Mouse (Mus musculus): ENCODE data around the gene Lhpp.

The Lhpp gene

GRCm38 (mm10) chr7:132712044-132712708, 101.7 kb downstream of the Lhpp start:
- DNase-seq (ENCODE audit: low spot score), result no peak

GRCm38 (mm10) chr7:132712956-132713355, 102.5 kb downstream of the Lhpp start:
- DNase-seq (ENCODE audit: low spot score), result no peak

GRCm38 (mm10) chr7:132713483-132714126, 103.2 kb downstream of the Lhpp start:
- no peak for DNase-seq (ENCODE audit: low spot score)

GRCm38 (mm10) chr7:132714236-132714923, 103.9 kb downstream of the Lhpp start:
- no peak for DNase-seq (ENCODE audit: low spot score)

- no peak for DNase-seq (ENCODE audit: low spot score)
These were observed 104.8 kb downstream of the Lhpp start for GRCm38 (mm10) chr7:132715259-132715658.

GRCm38 (mm10) chr7:132719570-132719969, 109.1 kb downstream of the Lhpp start:
- DNase-seq (ENCODE audit: low spot score), result no peak

- DNase-seq (ENCODE audit: low spot score), result peak; percentile 45
These were observed 110.1 kb downstream of the Lhpp start for GRCm38 (mm10) chr7:132720562-132720961.

GRCm38 (mm10) chr7:132722401-132723370, 112.2 kb downstream of the Lhpp start:
- DNase-seq (ENCODE audit: low spot score), result no peak

GRCm38 (mm10) chr7:132723906-132724305, 113.5 kb downstream of the Lhpp start:
- DNase-seq (ENCODE audit: low spot score), result peak; percentile 65

GRCm38 (mm10) chr7:132724501-132725062, 114.1 kb downstream of the Lhpp start:
- no peak for DNase-seq (ENCODE audit: low spot score)

GRCm38 (mm10) chr7:132726106-132726861, 115.8 kb downstream of the Lhpp start:
- DNase-seq (ENCODE audit: low spot score), result no peak

- no peak for DNase-seq (ENCODE audit: low spot score)
These were observed 118.8 kb downstream of the Lhpp start for GRCm38 (mm10) chr7:132729093-132729831.

- no peak for DNase-seq (ENCODE audit: low spot score)
These were observed 120.1 kb downstream of the Lhpp start for GRCm38 (mm10) chr7:132730510-132730909.

- DNase-seq (ENCODE audit: low spot score), result no peak
These were observed 121.1 kb downstream of the Lhpp start for GRCm38 (mm10) chr7:132731558-132731957.

GRCm38 (mm10) chr7:132732136-132732789, 121.8 kb downstream of the Lhpp start:
- DNase-seq (ENCODE audit: low spot score), result no peak

- no peak for DNase-seq (ENCODE audit: low spot score)
These were observed 123.1 kb downstream of the Lhpp start for GRCm38 (mm10) chr7:132733521-132733920.

GRCm38 (mm10) chr7:132734222-132734621, 123.8 kb downstream of the Lhpp start:
- no peak for DNase-seq (ENCODE audit: low spot score)

- peak; percentile 68 for DNase-seq (ENCODE audit: low spot score)
These were observed 124.7 kb downstream of the Lhpp start for GRCm38 (mm10) chr7:132735145-132735544.

GRCm38 (mm10) chr7:132736099-132736862, 125.8 kb downstream of the Lhpp start:
- no peak for DNase-seq (ENCODE audit: low spot score)
